Mouse (Mus musculus) embryo, embryonic 10 days (tissue): ENCODE data around the gene Spata13.

Source experiments
- DNase-seq: peaks from one replicate; pipeline ENCODE4 v3.0.0-alpha.2; 2015; ENCODE audit warnings: low spot score

Spata13 gene

DNA sequence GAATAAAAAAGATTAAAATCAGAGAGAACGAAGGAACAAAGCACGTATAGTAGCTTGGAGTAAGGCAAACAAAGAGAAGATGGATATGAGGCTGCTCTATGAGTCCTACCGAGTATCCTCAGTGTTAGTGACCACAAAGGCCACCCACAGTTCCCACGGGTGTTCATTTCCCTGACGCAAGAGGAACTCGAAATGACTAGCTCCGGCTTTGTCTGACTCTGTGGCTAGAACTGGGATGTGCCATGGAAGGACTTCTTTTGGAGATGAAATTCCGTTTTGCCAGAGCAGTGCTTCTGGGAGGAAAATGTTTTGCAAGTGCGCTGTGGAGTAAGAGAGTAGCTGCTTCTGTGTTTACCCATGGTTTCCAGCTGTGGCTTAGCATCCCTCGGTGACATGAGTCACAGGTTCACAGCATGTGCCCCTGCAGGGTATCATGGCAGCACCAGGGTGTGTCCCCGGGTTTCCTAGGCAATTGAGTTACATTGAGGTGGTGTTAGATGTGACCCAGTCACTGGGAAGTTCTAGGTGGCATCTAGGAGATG, 78.6 kb downstream of the Spata13 start:
- no peak for DNase-seq

- no peak for DNase-seq
These were observed 81.9 kb downstream of the Spata13 start for GRCm38 (mm10) chr14:60715686-60716085.

DNA sequence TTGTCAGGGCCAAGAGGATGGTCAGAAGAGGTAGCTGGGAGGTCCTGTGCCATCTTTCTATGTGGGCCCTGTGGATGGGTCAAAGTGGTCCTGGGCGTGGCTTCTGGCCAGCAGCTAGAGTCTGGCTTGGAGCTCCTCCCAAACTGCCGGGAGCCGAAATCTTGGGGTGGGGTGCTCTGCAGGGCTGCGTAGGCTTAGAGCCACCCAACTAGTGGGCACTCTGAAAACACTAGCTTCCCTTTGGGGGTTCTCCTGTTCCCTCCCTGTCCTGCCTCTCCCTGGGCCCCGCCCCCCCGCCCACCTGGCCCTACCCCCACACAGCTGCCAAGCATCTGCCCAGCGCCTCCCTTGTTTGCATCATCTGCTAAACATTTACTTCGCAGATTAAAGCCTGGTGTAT, 87.5 kb downstream of the Spata13 start:
- DNase-seq = no peak

- DNase-seq = no peak
These were observed 88.1 kb downstream of the Spata13 start for GRCm38 (mm10) chr14:60721938-60722337.

DNA sequence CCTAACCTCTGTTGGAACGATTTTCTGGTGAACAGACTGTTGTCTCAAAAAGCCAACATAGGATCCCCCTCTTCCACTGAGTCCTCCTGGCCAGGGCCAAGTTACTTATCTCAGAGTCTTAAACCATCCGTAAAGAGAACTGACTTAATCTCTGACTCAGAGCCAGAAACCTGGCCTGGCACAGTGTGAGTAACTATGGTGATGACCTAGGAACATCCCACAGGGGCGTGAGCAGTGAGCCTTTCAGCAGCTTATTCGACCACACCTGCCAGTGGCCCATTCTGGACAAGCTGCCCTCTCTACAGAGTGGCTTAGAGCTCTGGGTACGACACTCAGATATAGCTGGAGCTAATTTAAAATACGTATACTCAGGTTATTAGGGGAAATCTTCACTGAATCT, 92.3 kb downstream of the Spata13 start:
- peak; percentile 24 for DNase-seq

DNA sequence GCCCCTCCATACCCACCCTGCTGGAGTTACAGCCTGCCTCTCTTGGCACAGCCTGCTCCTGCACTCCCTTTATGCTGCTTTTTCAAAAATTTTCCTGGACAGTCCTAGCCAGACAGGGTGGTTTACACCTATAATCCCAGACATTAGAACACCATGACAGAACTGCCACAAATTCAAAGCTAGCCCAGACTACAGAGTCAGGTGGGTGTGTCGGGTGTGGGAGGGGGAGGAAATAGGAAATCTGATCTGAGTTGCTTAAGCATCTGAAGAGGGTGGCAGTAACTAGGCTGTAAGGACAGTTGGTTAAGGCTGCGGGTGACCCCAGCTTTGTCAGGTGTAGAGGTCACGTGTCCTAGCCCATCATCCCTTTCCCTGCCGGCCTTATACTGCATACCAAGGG, 93.3 kb downstream of the Spata13 start:
- DNase-seq = no peak

GRCm38 (mm10) chr14:60732081-60732480, 98.3 kb downstream of the Spata13 start:
- DNase-seq = no peak

DNA sequence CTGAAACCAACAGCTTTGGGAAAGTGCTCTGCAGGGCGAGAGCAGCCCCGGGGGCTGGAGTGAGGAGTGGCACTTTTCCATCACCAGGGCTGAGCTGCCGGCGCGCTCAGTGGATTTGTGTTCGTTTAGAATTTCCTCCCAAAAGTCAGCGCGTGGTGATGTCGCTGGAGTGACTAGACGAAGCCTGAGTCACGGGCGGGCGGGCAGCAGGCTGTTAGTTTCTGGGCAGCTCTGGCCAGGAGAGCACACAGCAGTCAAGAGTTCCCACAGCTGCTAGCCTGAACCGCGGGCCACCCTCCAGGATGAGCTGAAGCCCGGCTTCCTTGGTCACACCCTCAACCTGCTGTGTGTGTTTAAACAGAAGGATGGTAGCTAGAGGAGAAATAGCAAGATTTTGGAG, 99.0 kb downstream of the Spata13 start:
- peak; percentile 56 for DNase-seq

DNA sequence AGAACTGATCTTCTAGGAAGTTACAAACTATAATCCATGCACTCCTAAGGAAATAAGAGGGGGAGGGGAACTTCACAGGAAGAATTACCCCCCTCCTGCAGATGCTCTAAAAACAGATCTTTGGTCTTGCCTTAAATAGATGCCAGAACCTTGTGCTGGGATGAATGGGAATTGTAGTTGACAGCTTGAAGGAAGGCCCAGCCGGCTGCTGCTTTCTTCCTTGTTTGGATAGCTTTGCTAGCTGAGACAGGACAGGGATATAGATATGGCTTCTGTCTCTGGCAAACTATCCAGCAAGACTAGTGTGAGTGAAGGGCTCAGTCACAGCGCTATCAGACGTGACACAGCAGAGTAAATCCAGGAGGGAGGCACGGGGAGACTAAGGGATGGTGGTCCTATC, 99.9 kb downstream of the Spata13 start:
- peak; percentile 32 for DNase-seq

- no peak for DNase-seq
These were observed 101.4 kb downstream of the Spata13 start for GRCm38 (mm10) chr14:60735206-60735605.

DNA sequence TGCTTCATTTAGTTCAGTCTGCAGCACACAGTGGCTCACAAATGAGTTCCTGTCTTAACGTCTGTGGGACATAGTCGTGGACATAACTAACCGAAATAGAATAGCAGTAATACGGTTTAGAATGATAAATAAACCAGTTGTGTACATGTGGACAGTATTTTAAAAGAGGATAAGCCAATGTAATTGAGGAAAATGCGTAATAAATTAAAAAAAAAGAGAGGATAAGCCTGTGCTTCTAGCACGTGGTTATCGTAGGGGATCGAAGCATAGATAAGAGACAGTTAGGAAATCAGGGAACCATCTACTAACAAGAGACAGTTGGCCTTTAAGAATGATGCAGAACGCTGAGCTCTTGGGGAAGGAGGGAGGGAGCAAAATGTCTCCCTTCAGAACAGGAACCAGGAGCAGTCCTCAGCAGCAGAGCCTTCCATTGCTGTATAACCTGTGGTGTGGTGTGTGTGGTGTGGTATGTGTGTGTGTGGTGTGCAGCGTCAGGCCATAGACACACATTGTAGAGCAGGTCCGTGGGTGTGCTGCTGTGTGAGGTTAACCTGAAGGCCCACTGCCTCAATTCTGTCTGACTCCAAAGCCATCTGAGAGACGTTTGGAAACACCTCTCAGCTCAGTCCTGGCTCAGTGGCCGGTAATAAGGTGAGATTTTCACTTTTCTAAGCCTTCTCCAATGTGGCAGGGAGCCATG, 102.2 kb downstream of the Spata13 start:
- DNase-seq = no peak

DNA sequence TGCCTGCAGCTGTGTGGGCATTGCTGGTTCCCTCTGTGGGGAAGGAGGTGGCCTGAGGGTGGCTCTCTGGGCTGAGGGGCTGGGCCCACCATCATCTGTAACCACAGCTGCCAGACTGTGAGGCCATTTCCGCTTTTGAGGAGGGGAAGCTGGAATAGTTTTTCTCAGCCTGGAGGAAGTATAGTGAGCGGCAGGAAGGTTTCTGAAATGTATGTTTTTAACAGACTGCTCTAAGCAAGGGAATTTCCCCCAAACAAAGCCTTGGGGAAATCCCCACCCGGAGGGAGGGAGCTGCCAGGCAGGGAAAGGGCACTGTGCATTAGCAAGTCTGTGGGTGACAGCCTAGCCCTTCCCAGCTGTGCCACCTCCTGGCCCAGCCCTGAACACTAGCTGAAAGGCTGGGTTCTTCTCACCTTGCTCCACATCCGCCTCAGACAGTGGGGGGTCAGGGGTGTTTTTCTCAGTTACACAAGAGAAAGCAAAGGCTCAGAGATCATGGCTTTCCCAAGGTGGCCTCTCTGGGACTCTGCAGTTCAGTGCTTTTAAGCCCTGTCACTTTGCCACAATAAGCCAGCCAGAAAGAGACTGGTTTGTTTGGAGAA, 102.9 kb downstream of the Spata13 start:
- DNase-seq = peak; percentile 36

DNA sequence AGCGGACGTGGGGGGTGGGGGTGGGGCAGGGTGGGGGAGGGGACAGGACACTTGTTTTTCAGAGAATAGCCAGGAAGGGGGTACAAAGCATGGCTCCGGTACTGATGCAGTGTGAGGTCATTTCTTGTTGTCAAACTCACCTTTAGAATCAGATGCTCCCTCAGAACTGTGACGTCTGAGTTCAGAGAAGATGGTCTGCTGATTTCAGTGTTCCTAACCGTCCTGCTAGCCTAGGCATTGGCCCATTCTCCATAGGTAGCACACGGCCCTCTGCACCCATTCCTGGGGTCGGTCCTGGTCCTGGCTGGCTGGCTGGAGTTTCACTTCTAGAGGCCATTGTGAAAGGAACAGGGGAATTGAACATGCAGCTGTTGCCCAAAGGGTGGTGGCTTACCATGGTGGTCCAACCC, 103.4 kb downstream of the Spata13 start:
- no peak for DNase-seq

GRCm38 (mm10) chr14:60738434-60738938, 104.7 kb downstream of the Spata13 start:
- DNase-seq = no peak

DNA sequence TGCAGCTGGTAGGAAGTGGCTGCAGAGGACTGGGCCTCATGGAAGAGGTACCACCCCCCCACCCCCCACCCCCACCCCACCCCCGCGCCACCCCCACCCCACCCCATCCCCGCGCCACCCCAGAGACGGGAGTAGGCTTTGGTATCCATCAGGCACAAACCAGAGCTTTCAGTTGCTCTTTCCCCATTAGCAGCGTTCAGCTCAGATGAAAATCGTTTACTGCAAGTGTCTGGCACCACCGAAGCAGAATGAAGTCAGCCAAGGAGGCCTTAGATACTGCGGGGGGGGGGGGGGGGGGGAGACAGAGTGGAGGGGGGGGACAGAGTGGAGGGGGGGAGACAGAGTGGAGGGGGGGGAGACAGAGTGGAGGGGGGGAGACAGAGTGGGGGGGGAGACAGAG, 105.4 kb downstream of the Spata13 start:
- DNase-seq = no peak

GRCm38 (mm10) chr14:60739616-60740015, 105.8 kb downstream of the Spata13 start:
- no peak for DNase-seq

- DNase-seq = no peak
These were observed 106.7 kb downstream of the Spata13 start for GRCm38 (mm10) chr14:60740507-60740906.

DNA sequence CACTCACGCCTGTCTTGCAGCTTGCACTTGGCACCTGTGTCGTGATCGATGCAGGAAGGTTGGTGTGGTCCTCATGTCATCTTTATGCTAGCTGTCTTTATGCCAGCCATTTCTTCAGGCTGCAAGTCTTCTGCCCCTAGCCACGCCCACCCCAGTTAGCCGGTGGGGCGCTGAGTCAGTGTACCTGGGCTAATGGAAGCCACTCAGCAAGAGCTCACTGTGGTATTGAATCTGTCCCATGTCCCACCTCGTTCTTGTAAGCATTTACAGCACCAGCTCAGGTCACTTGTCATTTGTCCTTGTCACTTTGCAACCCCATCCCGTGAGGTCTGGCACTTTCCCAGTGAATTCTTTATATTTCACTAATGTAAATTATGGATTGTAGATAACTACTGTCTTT, 107.2 kb downstream of the Spata13 start:
- no peak for DNase-seq

GRCm38 (mm10) chr14:60741490-60741981, 107.7 kb downstream of the Spata13 start:
- no peak for DNase-seq

DNA sequence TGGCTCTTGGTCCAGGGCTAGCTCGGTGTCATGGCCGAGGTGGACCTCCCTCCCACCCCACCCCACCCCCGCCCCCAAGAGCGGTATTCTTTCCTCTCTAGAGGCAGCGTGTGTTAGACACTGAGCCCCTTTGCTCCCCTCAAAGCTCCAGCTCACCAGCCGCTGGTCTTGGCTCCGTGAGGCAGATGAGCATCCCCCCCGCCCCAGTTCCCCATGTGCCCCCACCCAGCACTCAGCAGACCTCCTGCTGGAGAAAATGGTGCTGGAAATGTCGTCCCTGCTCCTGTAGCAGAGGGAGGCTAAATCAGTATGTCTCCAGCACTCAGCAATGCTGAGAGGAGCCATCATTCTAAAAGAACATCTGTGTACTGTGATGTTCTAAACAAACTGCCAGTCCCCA, 109.9 kb downstream of the Spata13 start:
- DNase-seq = no peak

DNA sequence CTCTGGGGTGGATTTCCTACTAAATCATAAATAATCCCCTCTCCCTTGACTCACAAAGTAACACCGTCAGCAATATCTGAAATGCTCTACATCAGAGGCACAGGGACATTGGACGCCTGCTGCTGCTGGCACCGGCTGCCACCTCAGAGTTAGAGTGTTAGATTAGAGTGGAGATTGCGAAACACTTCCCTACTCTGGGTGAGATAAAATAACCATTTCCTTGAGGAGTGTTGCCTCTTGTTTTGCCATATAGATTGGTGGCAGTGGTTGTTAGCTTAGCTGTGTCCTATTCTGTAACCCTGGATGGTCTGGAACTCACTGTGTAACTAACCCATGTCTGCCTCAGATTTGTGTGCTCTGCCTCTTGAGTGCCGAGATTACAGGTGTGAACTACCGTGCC, 111.4 kb downstream of the Spata13 start:
- DNase-seq = no peak

DNA sequence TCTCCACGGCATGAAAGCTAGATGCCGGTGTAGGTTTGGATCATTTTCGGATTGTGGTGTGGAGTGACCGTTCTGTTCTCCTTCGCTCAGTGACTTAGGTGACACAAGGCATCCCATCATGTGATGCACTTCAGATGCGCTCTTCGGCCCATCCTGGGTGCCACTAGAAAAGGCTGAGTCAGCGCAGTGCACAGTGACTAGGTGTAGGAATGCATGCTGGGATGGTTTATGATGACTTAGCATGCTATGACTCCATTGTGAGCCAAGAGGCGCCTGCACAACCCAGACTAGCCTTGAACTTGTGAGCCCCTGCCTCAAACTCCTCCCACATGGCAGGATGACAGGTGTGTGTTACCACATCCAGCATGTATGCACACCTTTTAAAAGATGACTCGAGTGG, 112.3 kb downstream of the Spata13 start:
- DNase-seq = no peak

DNA sequence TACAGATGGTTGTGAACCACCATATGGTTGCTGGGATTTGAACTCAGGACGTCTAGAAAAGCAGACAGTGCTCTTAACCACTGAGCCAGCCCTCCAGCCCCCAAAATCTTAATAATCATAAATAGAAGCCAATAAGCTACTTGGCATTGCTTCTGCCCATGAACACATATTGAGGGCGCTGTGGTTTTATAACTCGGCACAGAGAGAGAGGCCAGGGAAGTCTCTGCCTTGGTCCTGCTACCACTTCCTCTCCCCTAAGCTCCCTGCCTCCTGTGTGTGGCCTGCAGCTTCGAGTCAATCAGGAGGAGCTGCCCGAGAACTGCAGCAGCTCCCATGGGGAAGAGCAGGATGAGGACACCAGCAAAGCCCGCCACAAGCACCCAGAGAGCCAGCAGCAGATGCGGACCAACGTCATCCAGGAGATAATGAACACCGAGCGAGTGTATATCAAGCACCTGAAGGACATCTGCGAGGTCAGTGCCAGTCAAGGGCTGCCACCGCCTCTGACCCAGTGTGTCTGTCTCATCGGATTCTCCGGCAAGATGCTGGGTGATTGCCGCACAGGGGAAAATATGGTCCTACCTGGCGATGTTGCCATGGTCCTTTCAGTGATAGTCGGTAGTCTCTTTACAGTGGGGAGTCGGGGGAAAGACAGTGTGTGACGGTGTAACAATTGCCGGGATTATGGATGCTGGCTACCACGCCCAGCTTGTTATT, 113.5 kb downstream of the Spata13 start:
- DNase-seq = no peak
